Mouse (Mus musculus): ENCODE measurements around the gene Egfl7.

The Egfl7 gene

DNA sequence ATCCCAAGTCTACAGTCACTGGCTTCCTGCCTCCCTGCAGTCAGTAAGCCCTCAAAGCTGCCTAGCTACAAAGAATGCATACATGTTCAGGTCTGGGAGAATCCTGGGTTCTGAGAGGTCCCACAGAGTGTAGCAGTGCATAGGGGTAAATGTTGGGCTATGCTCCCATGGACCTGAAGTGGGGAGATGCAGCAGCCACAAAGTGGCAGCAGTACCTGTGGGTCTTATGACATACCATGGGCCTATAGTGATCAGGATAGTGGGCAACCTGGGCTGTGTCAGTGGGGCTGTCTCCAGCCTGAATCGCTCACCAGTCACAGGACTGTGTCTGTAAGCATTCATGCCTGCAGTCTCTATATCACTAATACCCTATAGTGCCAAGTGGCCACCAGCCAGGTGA is at the start of gene Egfl7:
TSS of gene Egfl7 (plus strand) at position 301 of the 400 bp plus-strand sequence.
- no peak for DNase-seq

DNA sequence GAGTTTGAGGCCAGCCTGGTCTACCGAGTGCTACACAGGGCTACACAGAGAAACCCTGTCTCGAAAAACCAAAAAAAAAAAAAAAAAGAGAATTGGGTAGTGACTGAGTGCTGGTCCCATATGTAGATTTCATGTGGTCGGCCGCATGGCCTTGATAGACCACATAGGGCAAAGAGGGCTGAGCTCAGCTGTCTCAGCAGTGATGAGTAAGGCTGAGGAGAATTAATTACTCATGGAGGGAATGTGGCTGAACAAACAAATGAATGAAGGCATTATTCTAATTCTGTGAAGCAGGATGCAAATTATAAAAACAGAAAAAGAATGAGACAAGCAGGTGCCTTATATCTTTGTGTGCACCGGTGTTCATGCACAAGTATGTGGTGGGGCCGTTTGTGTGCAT is 48.0 kb upstream of the Egfl7 start:
- DNase-seq = no peak

GRCm38 (mm10) chr2:26533249-26533648 is 46.6 kb upstream of the Egfl7 start:
- no peak for DNase-seq

GRCm38 (mm10) chr2:26534161-26534560 is 45.7 kb upstream of the Egfl7 start:
- DNase-seq = no peak

GRCm38 (mm10) chr2:26534616-26535015 is 45.2 kb upstream of the Egfl7 start:
- DNase-seq = peak; percentile 67

DNA sequence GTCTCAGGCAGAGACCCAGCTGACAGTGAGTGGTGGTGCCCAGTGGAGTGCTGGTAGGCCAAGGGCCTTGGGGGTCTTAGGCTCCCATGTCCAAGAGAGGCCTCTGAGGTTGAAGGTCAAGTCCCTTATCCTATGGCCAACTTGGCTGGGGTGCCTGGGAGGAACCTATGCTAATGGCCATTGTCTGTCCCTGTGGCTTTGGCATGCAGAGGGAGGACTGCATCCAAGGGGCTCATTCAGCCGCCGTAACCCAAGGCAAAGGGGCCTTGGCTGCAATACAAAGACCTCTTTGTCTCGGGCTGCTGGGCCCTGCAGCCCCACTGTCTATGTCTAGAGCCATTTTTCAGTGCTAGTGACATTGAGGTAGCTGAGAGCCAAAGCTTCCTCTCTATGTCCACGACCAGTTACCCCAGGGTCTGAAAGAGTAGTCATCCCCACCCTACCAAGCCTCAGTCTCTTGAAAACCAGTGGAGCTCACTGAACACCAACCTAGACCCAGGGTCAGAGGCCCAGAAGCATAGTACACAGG is 44.2 kb upstream of the Egfl7 start:
- no peak for DNase-seq

DNA sequence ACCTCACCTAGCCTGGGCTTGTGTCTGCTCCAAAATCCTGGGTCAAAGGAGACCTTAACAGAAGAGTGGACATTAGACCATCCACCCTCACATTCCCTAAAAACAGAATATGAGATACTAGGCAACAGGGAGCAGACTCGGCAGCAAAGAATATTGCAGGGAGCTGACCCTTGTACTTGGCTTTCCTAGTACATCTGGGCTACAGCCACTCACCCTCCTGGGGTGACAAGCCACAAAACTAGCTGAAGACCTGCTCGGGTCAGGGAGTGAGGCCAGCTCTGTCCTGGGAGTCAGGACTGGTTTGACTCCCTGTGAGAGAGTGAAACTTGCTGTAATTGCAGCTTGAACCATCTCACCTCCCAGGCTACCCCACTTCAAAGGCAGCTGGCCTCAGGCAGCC is 40.3 kb upstream of the Egfl7 start:
- no peak for DNase-seq

DNA sequence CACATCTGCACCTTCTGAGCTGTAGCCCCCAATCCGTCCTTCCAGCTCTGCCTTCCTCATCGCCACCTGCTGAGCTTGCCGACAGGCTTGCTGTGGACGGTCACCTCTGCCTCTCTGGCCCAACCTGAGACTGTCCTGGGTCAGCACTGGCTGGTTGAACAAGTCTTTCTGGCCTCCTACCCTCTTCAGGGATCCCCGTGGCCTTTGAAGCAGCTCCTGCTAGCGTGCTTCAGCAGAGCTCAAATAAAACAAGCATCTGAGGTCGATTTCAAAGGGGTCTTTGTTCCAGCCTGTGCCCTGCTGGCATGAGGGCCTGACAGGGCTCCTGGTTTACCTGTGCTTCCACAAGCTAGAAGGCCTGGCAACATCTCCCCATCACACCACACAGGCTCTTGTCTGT is 39.1 kb upstream of the Egfl7 start:
- no peak for DNase-seq

GRCm38 (mm10) chr2:26541258-26541910 is 38.4 kb upstream of the Egfl7 start:
- DNase-seq = no peak

DNA sequence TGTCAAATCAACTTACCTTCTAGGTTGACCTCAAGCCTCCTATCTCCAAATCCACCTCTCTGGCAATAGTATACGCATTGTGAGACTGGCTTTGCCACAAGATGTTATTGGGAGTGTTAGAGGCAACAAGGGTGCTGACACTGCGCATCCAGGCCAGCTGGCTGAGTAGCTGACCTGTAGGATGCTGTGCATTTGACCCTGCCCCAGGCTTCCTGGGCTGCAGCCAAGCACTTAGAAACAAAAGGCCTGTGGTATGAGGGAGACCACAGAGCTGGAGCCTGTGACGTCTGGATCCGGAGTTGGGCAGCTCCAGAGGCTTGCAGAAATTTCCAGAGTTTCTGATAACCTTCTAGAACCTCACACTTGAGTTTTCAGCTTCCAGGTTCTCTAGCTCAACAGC is 36.7 kb upstream of the Egfl7 start:
- peak; percentile 48 for DNase-seq

- no peak for DNase-seq
Observed at GRCm38 (mm10) chr2:26543768-26544167, 36.0 kb upstream of the Egfl7 start.

- peak; percentile 67 for DNase-seq
Observed at GRCm38 (mm10) chr2:26544265-26544664, 35.5 kb upstream of the Egfl7 start.

- no peak for DNase-seq
Observed at GRCm38 (mm10) chr2:26547481-26547880, 32.3 kb upstream of the Egfl7 start.

DNA sequence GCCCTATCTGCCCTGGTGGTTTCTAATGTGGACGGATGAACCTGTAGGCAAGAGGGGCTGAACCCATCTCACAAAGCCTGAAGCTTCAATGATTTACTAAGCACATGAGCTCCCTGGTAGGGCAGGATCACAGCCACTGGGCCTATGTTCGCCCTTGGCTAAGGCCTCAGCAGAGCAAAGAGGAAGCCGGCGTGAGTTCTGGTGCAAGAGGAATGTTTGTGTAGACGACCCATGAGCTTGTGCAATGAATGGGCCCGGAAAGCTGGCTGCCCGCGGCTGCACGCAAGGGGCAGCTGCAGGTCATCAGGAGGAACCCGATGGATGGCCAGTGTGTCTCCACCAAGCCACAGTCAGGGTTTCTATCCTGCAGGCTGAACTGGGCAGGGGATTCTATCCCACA is 30.0 kb upstream of the Egfl7 start:
- DNase-seq = no peak

DNA sequence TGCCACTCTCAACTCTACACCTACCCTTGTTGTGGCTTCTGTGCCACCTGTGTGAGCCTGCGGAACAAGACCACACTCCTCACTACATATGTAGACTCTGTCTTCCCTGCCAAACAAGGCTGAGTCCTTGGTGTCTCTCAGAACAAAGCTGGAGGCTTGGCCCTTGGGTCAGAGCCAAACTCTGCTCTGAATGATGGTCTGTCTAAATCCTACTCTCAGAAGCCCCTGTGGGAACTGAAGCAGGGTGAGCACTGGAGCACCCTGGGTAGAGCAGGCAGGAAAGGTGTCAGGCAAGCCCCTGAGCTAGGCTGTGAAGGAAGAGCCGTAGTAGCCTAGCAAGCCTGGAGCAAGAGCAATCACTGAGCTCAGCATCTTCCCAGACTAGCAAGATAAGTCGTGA is 29.6 kb upstream of the Egfl7 start:
- DNase-seq = no peak

DNA sequence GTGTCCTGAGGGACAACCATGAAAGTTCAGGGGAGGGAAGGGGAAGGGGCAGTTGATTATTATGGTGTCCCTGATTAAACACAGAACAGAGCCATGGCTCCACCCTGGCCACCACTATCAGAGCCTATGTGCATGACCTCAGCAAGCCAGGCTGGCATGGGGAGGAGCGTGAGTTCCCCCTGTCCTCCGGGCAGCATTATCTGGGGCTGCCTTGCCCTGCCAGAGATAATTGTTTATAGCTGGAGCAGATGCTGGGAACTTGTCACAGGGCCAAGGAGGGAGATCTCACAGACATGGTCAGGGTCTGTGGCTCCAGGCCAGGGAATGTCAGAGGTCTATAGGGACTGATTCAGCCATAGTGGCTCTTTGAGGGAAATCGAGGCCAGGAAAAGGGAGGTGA is 29.0 kb upstream of the Egfl7 start:
- no peak for DNase-seq

DNA sequence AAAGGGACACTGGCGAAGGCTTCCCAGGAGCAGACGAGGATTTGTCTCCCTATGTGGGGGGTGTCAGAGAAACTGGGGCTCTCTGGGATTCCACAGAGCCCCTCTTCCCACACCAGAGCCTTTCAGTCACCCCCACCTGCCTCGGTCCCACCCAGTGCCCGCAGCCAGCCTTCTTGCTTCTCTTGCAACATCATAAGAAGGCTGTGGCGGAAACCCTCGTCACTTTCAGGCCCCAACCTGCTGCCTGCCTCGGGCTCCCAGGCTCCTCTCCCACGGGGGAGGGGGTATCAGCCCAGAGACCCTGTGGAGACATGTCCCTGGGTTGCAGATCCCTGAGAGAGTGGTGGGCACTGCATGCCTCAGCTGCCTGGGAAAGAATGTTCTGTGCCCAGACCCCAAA is 28.4 kb upstream of the Egfl7 start:
- DNase-seq = no peak

GRCm38 (mm10) chr2:26552066-26552465 is 27.7 kb upstream of the Egfl7 start:
- no peak for DNase-seq

DNA sequence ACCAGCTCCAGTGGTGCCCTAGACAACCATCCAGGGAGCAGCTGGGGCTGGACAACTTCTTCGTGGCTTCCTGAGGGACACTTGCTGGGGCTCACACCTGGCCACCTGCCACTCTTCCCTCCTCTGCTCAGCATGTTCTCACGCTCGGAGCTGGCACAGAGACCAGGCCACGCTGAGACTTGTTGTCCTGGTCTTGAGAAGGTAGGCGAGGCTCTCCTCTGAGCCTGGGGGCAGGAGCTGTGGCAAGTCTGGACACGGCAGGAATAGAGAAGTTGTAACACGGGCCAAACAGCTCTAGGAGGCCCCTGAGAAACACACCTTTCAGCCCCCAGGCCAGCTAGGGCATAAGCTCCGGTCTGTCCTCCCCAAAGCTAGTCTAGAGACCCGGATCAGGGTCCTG is 25.9 kb upstream of the Egfl7 start:
- no peak for DNase-seq

- peak; percentile 56 for DNase-seq
Observed at GRCm38 (mm10) chr2:26555076-26555475, 24.7 kb upstream of the Egfl7 start.

- no peak for DNase-seq
Observed at GRCm38 (mm10) chr2:26556535-26556993, 23.2 kb upstream of the Egfl7 start.

GRCm38 (mm10) chr2:26560506-26560905 is 19.3 kb upstream of the Egfl7 start:
- DNase-seq = peak; percentile 66

- peak; percentile 81 for DNase-seq
Observed at GRCm38 (mm10) chr2:26561351-26562016, 18.3 kb upstream of the Egfl7 start.

DNA sequence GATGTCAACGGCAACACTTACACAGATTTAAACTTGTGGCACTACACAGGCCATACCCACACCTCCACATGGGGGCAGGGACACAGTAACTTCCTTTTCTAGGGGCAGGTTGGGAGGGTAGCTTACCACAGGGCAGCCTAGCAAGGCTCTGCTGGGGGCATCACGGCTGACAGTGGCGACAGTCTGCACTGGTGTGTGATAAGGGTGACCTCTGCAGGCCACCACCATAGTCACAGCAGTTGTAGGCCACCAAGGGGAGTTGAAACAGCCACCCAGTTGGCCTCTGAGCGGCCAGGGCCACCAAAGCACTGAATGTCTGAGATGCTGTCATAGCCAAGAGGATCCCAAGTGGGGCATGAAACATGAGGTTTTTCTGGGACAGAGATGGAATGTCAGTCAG is 13.6 kb upstream of the Egfl7 start:
- peak; percentile 60 for DNase-seq

- peak; percentile 72 for DNase-seq
Observed at GRCm38 (mm10) chr2:26570034-26570433, 9.8 kb upstream of the Egfl7 start.

Data from kidney, adult 9 months (tissue).